ENCODE assay signal across 8 mouse cellular contexts in the genomic region with DNA sequence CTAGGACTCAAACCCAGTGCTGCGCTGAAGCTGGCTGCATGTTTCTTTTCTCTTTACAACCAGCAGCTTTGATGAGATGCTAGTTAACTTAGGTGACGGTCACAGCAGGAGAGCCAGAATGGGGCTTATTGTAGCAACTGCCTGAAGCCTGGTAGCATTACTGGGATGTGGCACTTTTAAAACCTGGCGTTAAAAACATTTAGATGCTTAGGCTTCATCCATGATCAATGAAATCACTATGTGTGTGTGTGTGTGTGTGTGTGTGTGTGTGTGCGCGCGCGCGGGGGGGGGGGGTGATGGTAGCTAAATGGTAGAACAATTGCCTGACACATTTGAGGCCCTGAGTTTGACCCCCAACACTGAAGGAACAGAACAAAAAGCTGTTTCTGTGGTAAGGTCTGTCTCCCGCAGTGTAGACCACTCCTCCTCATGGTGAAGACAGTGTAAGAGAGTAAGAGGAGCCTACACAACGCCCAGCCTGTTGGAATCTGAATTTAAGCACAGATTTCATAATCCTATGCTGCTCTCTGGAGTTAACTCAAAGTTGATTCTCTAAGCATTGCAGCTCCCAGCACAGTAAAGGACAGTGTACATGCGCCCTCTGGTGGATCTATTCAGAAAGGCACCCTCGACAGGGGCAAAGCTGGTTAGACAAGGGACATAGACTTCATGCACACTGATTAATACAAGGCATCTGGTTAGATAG. TPM values are rescaled to one million over a fixed set of nuclear protein-coding genes. Genes with fewer than 3 reads are reported as not detected.
DNase-seq lines count a peak whose midpoint lies in the region; ATAC-seq and TF ChIP-seq lines count a peak whose summit lies in the region.

No protein-coding gene starts in this region.

- TF ChIP-seq CTCF in MEL (IDR thresholded peaks at IDR 0.05 in 2 of 3, conservative IDR thresholded peaks at IDR 0.05 in 1 of 3; ENCODE audit: control insufficient read depth in 1 of 3, insufficient read depth in 1 of 3, low read depth in 2 of 3, low read length in 3 of 3, poor library complexity in 1 of 3, severe bottlenecking in 1 of 3): peak in 2 of 3 experiments; percentile 99 to 100
- peak; percentile 88 for TF ChIP-seq CTCF in cerebellum, adult 2 months (IDR thresholded peaks at IDR 0.05; ENCODE audit: borderline replicate concordance, insufficient read depth, low read depth, low read length)
- TF ChIP-seq CTCF in forebrain, postnatal 0 days (IDR thresholded peaks at IDR 0.05; ENCODE audit: low read depth): peak; percentile 98
- peak; percentile 99 for TF ChIP-seq CTCF in layer of hippocampus, adult 2 months (conservative IDR thresholded peaks at IDR 0.05)
- TF ChIP-seq CTCF in lung, adult 2 months (IDR thresholded peaks at IDR 0.05; ENCODE audit: insufficient read depth, low read length): peak; percentile 88
- no peak for TF ChIP-seq CTCF in thymus, adult 2 months (IDR thresholded peaks at IDR 0.05; ENCODE audit: borderline replicate concordance, control insufficient read depth, extremely low read depth, insufficient read depth, low read length, poor library complexity)

- TF ChIP-seq EP300 in MEL (IDR thresholded peaks at IDR 0.05; ENCODE audit: low read depth in 1 of 2, low read length in 2 of 2): no peak

- ATAC-seq in forebrain, postnatal 0 days: peak; percentile 97

- no peaks in the 10 kb centered on the region; a peak in 1 of 4 replicates for H3K36me3 ChIP-seq in MEL (ENCODE audit: control insufficient read depth in 1 of 2, insufficient read depth in 2 of 2, low read length in 2 of 2)
- H3K36me3 ChIP-seq in forebrain, postnatal 0 days (ENCODE audit: insufficient read depth): no peaks in the 10 kb centered on the region
- no peaks in the 10 kb centered on the region for H3K36me3 ChIP-seq in thymus, adult 2 months (ENCODE audit: control insufficient read depth, insufficient read depth, low read length)

- H3K4me1 ChIP-seq in MEL (ENCODE audit: control insufficient read depth in 1 of 2, insufficient read depth in 2 of 2, low read length in 2 of 2): 0 out of 4 replicates have a peak, but pooled peaks cover 0 to 3% of the 10 kb centered on the region in 2 experiments
- H3K4me1 ChIP-seq in cerebellum, adult 2 months (ENCODE audit: control insufficient read depth, insufficient read depth, low read length): no peaks in the 10 kb centered on the region
- H3K4me1 ChIP-seq in forebrain, postnatal 0 days (ENCODE audit: insufficient read depth): no peaks in the 10 kb centered on the region
- no peaks in the 10 kb centered on the region for H3K4me1 ChIP-seq in lung, adult 2 months (ENCODE audit: control insufficient read depth, insufficient read depth, low read length)
- no peaks in the 10 kb centered on the region for H3K4me1 ChIP-seq in thymus, adult 2 months (replicated peaks; ENCODE audit: control insufficient read depth, insufficient read depth, low read length)

- no peak overlapping the region for H3K4me3 ChIP-seq in MEL (ENCODE audit: control insufficient read depth in 1 of 2, insufficient read depth in 1 of 2, low read depth in 2 of 2, low read length in 2 of 2)
- H3K4me3 ChIP-seq in cerebellum, adult 2 months (replicated peaks; ENCODE audit: insufficient read depth, low read depth, low read length): no peak overlapping the region
- no peak overlapping the region for H3K4me3 ChIP-seq in forebrain, postnatal 0 days (ENCODE audit: low read depth, low read length)
- no peak overlapping the region for H3K4me3 ChIP-seq in layer of hippocampus, adult 2 months
- no peak overlapping the region for H3K4me3 ChIP-seq in lung, adult 2 months (replicated peaks; ENCODE audit: extremely low read depth, low read depth, low read length)
- no peak overlapping the region for H3K4me3 ChIP-seq in thymus, adult 2 months (ENCODE audit: control insufficient read depth, insufficient read depth, low read length)

- 0 out of 4 replicates have a peak, but pooled peaks of 1 of the 2 experiments have one; percentile 30 for TF ChIP-seq POLR2A in MEL (IDR thresholded peaks at IDR 0.05; ENCODE audit: control insufficient read depth in 1 of 2, insufficient read depth in 1 of 2, low read depth in 1 of 2, low read length in 2 of 2, poor library complexity in 1 of 2)
- no peak for TF ChIP-seq POLR2A in cerebellum, adult 2 months (IDR thresholded peaks at IDR 0.05; ENCODE audit: borderline replicate concordance, insufficient read depth, low read length)
- no peak for TF ChIP-seq POLR2A in lung, adult 2 months (IDR thresholded peaks at IDR 0.05; ENCODE audit: borderline replicate concordance, extremely low read depth, low read depth, low read length)
- no peak for TF ChIP-seq POLR2A in thymus, adult 2 months (IDR thresholded peaks at IDR 0.05; ENCODE audit: control insufficient read depth, extremely low read depth, insufficient read depth, low read length, poor library complexity)

- no peaks in the 10 kb centered on the region for H3K9me3 ChIP-seq in MEL (replicated peaks; ENCODE audit: insufficient read depth, low read length)
- no peaks in the 10 kb centered on the region for H3K9me3 ChIP-seq in forebrain, postnatal 0 days (ENCODE audit: low read length)

- H3K27ac ChIP-seq in MEL (ENCODE audit: control insufficient read depth, low read depth, low read length): no peak overlapping the region
- H3K27ac ChIP-seq in cerebellum, adult 2 months (ENCODE audit: insufficient read depth, low read length): no peak overlapping the region
- H3K27ac ChIP-seq in forebrain, postnatal 0 days (ENCODE audit: low read depth, low read length): no peak overlapping the region
- no peak overlapping the region for H3K27ac ChIP-seq in layer of hippocampus, adult 2 months
- H3K27ac ChIP-seq in thymus, adult 2 months (ENCODE audit: control insufficient read depth, insufficient read depth, low read length): no peak overlapping the region

- no peak overlapping the region for H3K9ac ChIP-seq in MEL (ENCODE audit: control insufficient read depth, low read depth, low read length, poor library complexity, severe bottlenecking)
- no peak overlapping the region for H3K9ac ChIP-seq in forebrain, postnatal 0 days

- no peaks in the 10 kb centered on the region for H3K79me2 ChIP-seq in MEL (ENCODE audit: control insufficient read depth, insufficient read depth, low read length, poor library complexity)

- TF ChIP-seq RAD21 in MEL (IDR thresholded peaks at IDR 0.05; ENCODE audit: low read depth, low read length): no peak; the same call in none of the 2 replicates

- 50% methylated on average over 12 of the region's 12 CpGs for WGBS in cerebellum, adult 2 months
- 49% methylated on average over 12 of the region's 12 CpGs for WGBS in forebrain, postnatal 0 days
- 56% methylated on average over 12 of the region's 12 CpGs for WGBS in lung, adult 2 months
- WGBS in thymus, adult 2 months: 65% methylated on average over 12 of the region's 12 CpGs

- DNase-seq in MEL (ENCODE audit: low read depth, low spot score): peak; percentile 95
- DNase-seq in cerebellum, adult 2 months: peak; percentile 65 to 80
- DNase-seq in forebrain, postnatal 0 days: peak; percentile 95
- peak; percentile 95 for DNase-seq in heart, postnatal 4 days
- DNase-seq in layer of hippocampus, adult 2 months (ENCODE audit: low spot score in 2 of 2): peak; percentile 87 to 97
- DNase-seq in lung, adult 2 months: peak; percentile 87
- DNase-seq in ovary, adult 18-20 months (ENCODE audit: low spot score): peak; percentile 64
- DNase-seq in thymus, adult 2 months: peak; percentile 77

- H3K4me2 ChIP-seq in forebrain, postnatal 0 days (ENCODE audit: low read depth): no peak overlapping the region

- H3K27me3 ChIP-seq in MEL (ENCODE audit: control insufficient read depth in 1 of 2, insufficient read depth in 2 of 2, low read length in 2 of 2): peaks cover 2% of the 10 kb centered on the region in 2 experiments; a peak in 3 of 4 replicates
- no peaks in the 10 kb centered on the region for H3K27me3 ChIP-seq in cerebellum, adult 2 months (ENCODE audit: control insufficient read depth, insufficient read depth, low read length)
- H3K27me3 ChIP-seq in forebrain, postnatal 0 days (ENCODE audit: insufficient read depth, low read length): no peaks in the 10 kb centered on the region
- H3K27me3 ChIP-seq in thymus, adult 2 months (ENCODE audit: control insufficient read depth, insufficient read depth, low read length): no peaks in the 10 kb centered on the region

RNA-seq across cellular contexts. Expression of a gene that starts 41.8 kb away (rescaled TPM):
- total RNA-seq in MEL (2012; rRNA removed): 30.8 and 31.7 TPM in 2 replicates
- 10 to 100 TPM in 1 of 2 experiments, not detected in 1; 24.8 TPM for polyA plus RNA-seq in MEL (2012; ENCODE audit: insufficient read depth in 1 of 2, insufficient read length in 2 of 2, low read depth in 1 of 2, low replicate concordance in 2 of 2, missing spikeins in 1 of 2)
- polyA plus RNA-seq in cerebellum, adult 2 months (2012; rRNA removed): 0.08 and 0.11 TPM in 2 replicates
- total RNA-seq in forebrain, postnatal 0 days (2014; rRNA removed): 0.23 and 0.29 TPM in 2 replicates
- 0.11 and 0.18 TPM in 2 replicates for polyA plus RNA-seq in forebrain, postnatal 0 days (2015; fragmentation: Nextera tagmentation; extraction: Ambion mirVana)
- not detected for total RNA-seq in heart, postnatal 4 days (2021)
- not detected for total RNA-seq in layer of hippocampus, adult 2 months (2021)
- 4.6 and 5.6 TPM in 2 replicates for polyA plus RNA-seq in lung, adult 2 months (2012; rRNA removed)
- polyA plus RNA-seq in thymus, adult 2 months (2012; rRNA removed): 1.0 and 1.1 TPM in 2 replicates

RNA-seq across cellular contexts. Expression of a gene that starts 53.5 kb away (rescaled TPM):
- 7.2 and 8.7 TPM in 2 replicates for total RNA-seq in MEL (2012; rRNA removed)
- polyA plus RNA-seq in MEL (2012; ENCODE audit: insufficient read depth in 1 of 2, insufficient read length in 2 of 2, low read depth in 1 of 2, low replicate concordance in 2 of 2, missing spikeins in 1 of 2): 10 to 100 TPM in 1 of 2 experiments, not detected in 1; 11.2 TPM
- polyA plus RNA-seq in cerebellum, adult 2 months (2012; rRNA removed): 0.22 and 0.26 TPM in 2 replicates
- 1.5 and 2.3 TPM in 2 replicates for total RNA-seq in forebrain, postnatal 0 days (2014; rRNA removed)
- 0.54 and 0.59 TPM in 2 replicates for polyA plus RNA-seq in forebrain, postnatal 0 days (2015; fragmentation: Nextera tagmentation; extraction: Ambion mirVana)
- total RNA-seq in heart, postnatal 4 days (2021): under 1 TPM; 0.91 to 0.95 TPM
- total RNA-seq in layer of hippocampus, adult 2 months (2021): under 1 TPM; 0.27 to 0.36 TPM
- polyA plus RNA-seq in lung, adult 2 months (2012; rRNA removed): 3.5 and 5.3 TPM in 2 replicates
- polyA plus RNA-seq in thymus, adult 2 months (2012; rRNA removed): 2.3 and 2.7 TPM in 2 replicates

RNA-seq across cellular contexts. Expression of a gene that starts 53.9 kb away (rescaled TPM):
- 9.1 and 9.3 TPM in 2 replicates for total RNA-seq in MEL (2012; rRNA removed)
- 1 to 10 TPM in 1 of 2 experiments, not detected in 1; 7.4 TPM for polyA plus RNA-seq in MEL (2012; ENCODE audit: insufficient read depth in 1 of 2, insufficient read length in 2 of 2, low read depth in 1 of 2, low replicate concordance in 2 of 2, missing spikeins in 1 of 2)
- 10.1 and 10.3 TPM in 2 replicates for polyA plus RNA-seq in cerebellum, adult 2 months (2012; rRNA removed)
- 21.8 and 31.4 TPM in 2 replicates for total RNA-seq in forebrain, postnatal 0 days (2014; rRNA removed)
- 3.1 and 5.2 TPM in 2 replicates for polyA plus RNA-seq in forebrain, postnatal 0 days (2015; fragmentation: Nextera tagmentation; extraction: Ambion mirVana)
- 10 to 100 TPM; 60.5 TPM for total RNA-seq in heart, postnatal 4 days (2021)
- total RNA-seq in layer of hippocampus, adult 2 months (2021): 10 to 100 TPM; 11.8 to 15.8 TPM
- polyA plus RNA-seq in lung, adult 2 months (2012; rRNA removed): 36.6 and 47.1 TPM in 2 replicates
- polyA plus RNA-seq in thymus, adult 2 months (2012; rRNA removed): 11.1 and 14.5 TPM in 2 replicates
